Mouse (Mus musculus): ENCODE results near the gene Igsf21. TPM values are rescaled to one million over a fixed set of nuclear protein-coding genes. Genes with fewer than 3 reads are reported as not detected.

The Igsf21 gene
- polyA plus RNA-seq, 1 experiment from 2014 or later: 30.0 TPM

GRCm38 (mm10) chr4:140109626-140109948, 137.0 kb downstream of the Igsf21 start:
- Histone ChIP-seq H3K4me2 (ENCODE audit: low read length) (peak overlapping the region; percentile 33), H3K9ac (ENCODE audit: low read length) (no peak overlapping the region), H3K4me3 (ENCODE audit: low read depth, low read length) (no peak overlapping the region; the same call in 1 of the 2 replicates), H3K4me1 (ENCODE audit: control insufficient read depth, insufficient read depth, low read length) (peaks cover 15% of the 10 kb centered on the region), H3K27ac (ENCODE audit: low read depth, low read length) (0 out of 2 replicates have a peak overlapping the region, but pooled peaks have one; percentile 21), H3K27me3 (replicated peaks; ENCODE audit: control insufficient read depth, insufficient read depth, low read length) (no peaks in the 10 kb centered on the region), H3K36me3 (ENCODE audit: control insufficient read depth, insufficient read depth, low read length) (no peaks in the 10 kb centered on the region), H3K9me3 (replicated peaks; ENCODE audit: control insufficient read depth, low read length) (no peaks in the 10 kb centered on the region)
- WGBS: 34% methylated on average over 6 of the region's 6 CpGs
- DNase-seq (ENCODE audit: low spot score) (no peak), ATAC-seq (0 out of 2 replicates have a peak, but pooled peaks have one; percentile 14)

DNA sequence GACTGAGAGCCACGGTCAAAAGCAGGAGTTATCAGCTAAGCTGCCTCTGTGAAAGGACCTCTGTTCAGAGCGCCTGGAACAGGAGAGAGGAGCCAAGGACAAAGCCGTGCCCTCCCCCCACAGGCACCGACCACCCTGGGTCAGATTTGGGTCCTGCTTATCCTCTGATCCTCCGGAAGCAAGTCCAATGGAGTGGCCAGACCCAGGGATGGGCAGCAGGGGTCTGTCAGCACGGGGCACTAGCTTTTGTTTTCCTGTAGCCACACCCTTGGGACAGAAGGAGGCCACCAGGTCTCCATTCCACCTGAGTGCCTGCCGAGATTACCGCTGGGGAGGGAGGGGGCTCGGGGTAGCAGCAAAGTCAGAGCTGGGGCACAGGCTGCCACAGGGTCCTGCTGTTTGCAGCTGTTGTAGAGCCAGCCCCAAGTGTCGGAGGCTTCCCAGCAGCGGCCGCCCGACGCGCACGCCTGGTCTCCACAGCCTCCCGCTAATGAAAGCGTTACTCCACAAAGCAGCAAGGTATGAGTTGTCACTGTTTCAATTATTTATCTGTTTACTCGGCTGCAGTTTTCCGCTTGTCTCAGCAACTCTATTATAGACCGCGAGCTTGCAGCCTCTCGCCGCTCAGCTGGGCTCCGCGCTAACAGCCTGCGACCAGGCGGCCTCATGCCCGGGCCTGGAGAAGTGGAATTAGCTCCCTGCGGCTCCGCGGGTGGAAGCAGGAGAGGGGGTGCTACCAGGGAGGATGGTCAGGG, 137.5 kb downstream of the Igsf21 start:
- Histone ChIP-seq H3K27ac (ENCODE audit: low read depth, low read length) (peak overlapping the region; percentile 35; the same call in 1 of the 2 replicates), H3K36me3 (ENCODE audit: control insufficient read depth, insufficient read depth, low read length) (no peaks in the 10 kb centered on the region), H3K27me3 (replicated peaks; ENCODE audit: control insufficient read depth, insufficient read depth, low read length) (no peaks in the 10 kb centered on the region), H3K9ac (ENCODE audit: low read length) (no peak overlapping the region), H3K9me3 (replicated peaks; ENCODE audit: control insufficient read depth, low read length) (no peaks in the 10 kb centered on the region), H3K4me3 (ENCODE audit: low read depth, low read length) (no peak overlapping the region; the same call in 1 of the 2 replicates), H3K4me1 (ENCODE audit: control insufficient read depth, insufficient read depth, low read length) (peaks cover 20% of the 10 kb centered on the region), H3K4me2 (ENCODE audit: low read length) (peak overlapping the region; percentile 33)
- WGBS: 3% methylated on average over 32 of the region's 32 CpGs
- DNase-seq (ENCODE audit: low spot score) (peak; percentile 51), ATAC-seq (peak; percentile 29; the same call in 1 of the 2 replicates)

- Histone ChIP-seq H3K9ac (ENCODE audit: low read length) (no peak overlapping the region), H3K36me3 (ENCODE audit: control insufficient read depth, insufficient read depth, low read length) (no peaks in the 10 kb centered on the region), H3K27ac (ENCODE audit: low read depth, low read length) (no peak overlapping the region), H3K4me1 (ENCODE audit: control insufficient read depth, insufficient read depth, low read length) (peaks cover 32% of the 10 kb centered on the region), H3K4me2 (ENCODE audit: low read length) (no peak overlapping the region), H3K27me3 (replicated peaks; ENCODE audit: control insufficient read depth, insufficient read depth, low read length) (no peaks in the 10 kb centered on the region), H3K9me3 (replicated peaks; ENCODE audit: control insufficient read depth, low read length) (no peaks in the 10 kb centered on the region), H3K4me3 (ENCODE audit: low read depth, low read length) (no peak overlapping the region)
- ATAC-seq (no peak), DNase-seq (ENCODE audit: low spot score) (no peak)
- 83% methylated on average over 11 of the region's 12 CpGs for WGBS
These were observed 139.4 kb downstream of the Igsf21 start for GRCm38 (mm10) chr4:140107161-140107560.

DNA sequence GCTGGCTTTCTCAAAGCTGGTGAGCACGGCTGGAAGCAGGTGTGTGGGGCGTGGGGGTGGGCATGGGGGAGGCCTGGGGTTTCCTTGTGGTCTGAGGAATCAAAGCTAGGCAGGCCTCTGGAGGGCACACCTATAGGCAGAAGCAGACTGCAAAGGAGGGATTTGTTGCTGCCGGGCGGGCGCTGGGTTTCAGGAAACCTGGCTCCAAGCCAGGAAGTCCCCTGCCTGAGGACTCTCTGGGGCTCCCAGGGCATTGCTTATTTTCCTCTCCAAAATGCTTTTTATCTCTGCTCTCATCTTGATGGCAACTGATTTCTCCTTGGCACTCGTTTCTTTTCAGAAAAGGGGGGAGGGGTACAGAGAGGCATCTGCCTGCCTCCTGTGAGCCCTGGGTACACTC, 141.8 kb downstream of the Igsf21 start:
- ATAC-seq: 0 out of 2 replicates have a peak, but pooled peaks have one; percentile 24
- 5% methylated on average over 6 of the region's 6 CpGs for WGBS
- H3K27me3 ChIP-seq (replicated peaks; ENCODE audit: control insufficient read depth, insufficient read depth, low read length): no peaks in the 10 kb centered on the region
- no peaks in the 10 kb centered on the region for H3K36me3 ChIP-seq (ENCODE audit: control insufficient read depth, insufficient read depth, low read length)
- H3K27ac ChIP-seq (ENCODE audit: low read depth, low read length): peak overlapping the region; percentile 52
- no peak overlapping the region for H3K4me3 ChIP-seq (ENCODE audit: low read depth, low read length)
- no peak overlapping the region for H3K4me2 ChIP-seq (ENCODE audit: low read length)
- H3K9ac ChIP-seq (ENCODE audit: low read length): no peak overlapping the region; the same call in 1 of the 2 replicates
- peak; percentile 67 for DNase-seq (ENCODE audit: low spot score)
- peaks cover 32% of the 10 kb centered on the region for H3K4me1 ChIP-seq (ENCODE audit: control insufficient read depth, insufficient read depth, low read length)
- H3K9me3 ChIP-seq (replicated peaks; ENCODE audit: control insufficient read depth, low read length): no peaks in the 10 kb centered on the region

- ATAC-seq: peak; percentile 79
- H3K9me3 ChIP-seq (replicated peaks; ENCODE audit: control insufficient read depth, low read length): no peaks in the 10 kb centered on the region
- DNase-seq (ENCODE audit: low spot score): peak; percentile 85
- H3K27me3 ChIP-seq (replicated peaks; ENCODE audit: control insufficient read depth, insufficient read depth, low read length): no peaks in the 10 kb centered on the region
- peak overlapping the region; percentile 16; the same call in 1 of the 2 replicates for H3K4me3 ChIP-seq (ENCODE audit: low read depth, low read length)
- under 1% methylated on average over 28 of the region's 28 CpGs for WGBS
- peak overlapping the region; percentile 43 for H3K4me2 ChIP-seq (ENCODE audit: low read length)
- H3K36me3 ChIP-seq (ENCODE audit: control insufficient read depth, insufficient read depth, low read length): no peaks in the 10 kb centered on the region
- peaks cover 26% of the 10 kb centered on the region for H3K4me1 ChIP-seq (ENCODE audit: control insufficient read depth, insufficient read depth, low read length)
- no peak overlapping the region for H3K9ac ChIP-seq (ENCODE audit: low read length)
- H3K27ac ChIP-seq (ENCODE audit: low read depth, low read length): peak overlapping the region; percentile 78
These were observed 143.1 kb downstream of the Igsf21 start for GRCm38 (mm10) chr4:140103341-140104027.

GRCm38 (mm10) chr4:140102581-140103200, 143.9 kb downstream of the Igsf21 start:
- Histone ChIP-seq H3K27ac (ENCODE audit: low read depth, low read length) (peak overlapping the region; percentile 21; the same call in 1 of the 2 replicates), H3K9ac (ENCODE audit: low read length) (no peak overlapping the region), H3K4me2 (ENCODE audit: low read length) (peak overlapping the region; percentile 43; the same call in 1 of the 2 replicates), H3K36me3 (ENCODE audit: control insufficient read depth, insufficient read depth, low read length) (no peaks in the 10 kb centered on the region), H3K4me1 (ENCODE audit: control insufficient read depth, insufficient read depth, low read length) (peaks cover 26% of the 10 kb centered on the region), H3K9me3 (replicated peaks; ENCODE audit: control insufficient read depth, low read length) (no peaks in the 10 kb centered on the region), H3K27me3 (replicated peaks; ENCODE audit: control insufficient read depth, insufficient read depth, low read length) (no peaks in the 10 kb centered on the region), H3K4me3 (ENCODE audit: low read depth, low read length) (no peak overlapping the region)
- WGBS: 25% methylated on average over 11 of the region's 11 CpGs
- DNase-seq (ENCODE audit: low spot score) (no peak), ATAC-seq (no peak)

GRCm38 (mm10) chr4:140101106-140101505, 145.5 kb downstream of the Igsf21 start:
- no peak overlapping the region for H3K27ac ChIP-seq (ENCODE audit: low read depth, low read length)
- H3K36me3 ChIP-seq (ENCODE audit: control insufficient read depth, insufficient read depth, low read length): no peaks in the 10 kb centered on the region
- H3K27me3 ChIP-seq (replicated peaks; ENCODE audit: control insufficient read depth, insufficient read depth, low read length): no peaks in the 10 kb centered on the region
- DNase-seq (ENCODE audit: low spot score) (peak; percentile 70), ATAC-seq (no peak)
- H3K4me3 ChIP-seq (ENCODE audit: low read depth, low read length): no peak overlapping the region
- H3K9me3 ChIP-seq (replicated peaks; ENCODE audit: control insufficient read depth, low read length): no peaks in the 10 kb centered on the region
- H3K4me2 ChIP-seq (ENCODE audit: low read length): no peak overlapping the region
- H3K4me1 ChIP-seq (ENCODE audit: control insufficient read depth, insufficient read depth, low read length): peaks cover 26% of the 10 kb centered on the region
- WGBS: 64% methylated on average over 5 of the region's 5 CpGs
- no peak overlapping the region for H3K9ac ChIP-seq (ENCODE audit: low read length)

DNA sequence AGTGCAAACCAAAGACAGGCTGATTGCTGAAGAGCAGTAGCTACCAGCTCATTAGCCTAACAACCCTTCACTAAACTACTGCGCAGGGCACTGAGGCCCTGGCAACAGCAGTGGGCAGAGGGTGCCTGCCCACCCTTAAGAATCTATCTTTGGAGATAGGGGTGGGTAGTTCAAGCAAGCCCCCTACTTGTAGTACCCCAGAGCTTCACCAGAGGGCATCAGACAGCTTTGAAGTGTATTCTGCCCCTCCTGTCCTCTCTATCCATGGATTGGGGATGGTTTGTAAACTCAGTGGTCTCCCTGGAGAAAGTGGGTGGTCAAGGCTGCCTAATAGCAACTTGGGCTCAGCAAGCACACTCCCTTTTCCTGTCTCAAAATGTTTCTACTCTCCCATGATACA, 146.4 kb downstream of the Igsf21 start:
- Histone ChIP-seq H3K27ac (ENCODE audit: low read depth, low read length) (0 out of 2 replicates have a peak overlapping the region, but pooled peaks have one; percentile 15), H3K9me3 (replicated peaks; ENCODE audit: control insufficient read depth, low read length) (no peaks in the 10 kb centered on the region), H3K4me3 (ENCODE audit: low read depth, low read length) (no peak overlapping the region), H3K4me2 (ENCODE audit: low read length) (no peak overlapping the region), H3K9ac (ENCODE audit: low read length) (no peak overlapping the region), H3K4me1 (ENCODE audit: control insufficient read depth, insufficient read depth, low read length) (peaks cover 23% of the 10 kb centered on the region), H3K27me3 (replicated peaks; ENCODE audit: control insufficient read depth, insufficient read depth, low read length) (no peaks in the 10 kb centered on the region), H3K36me3 (ENCODE audit: control insufficient read depth, insufficient read depth, low read length) (no peaks in the 10 kb centered on the region)
- WGBS: 84% methylated on average over 1 of the region's 1 CpGs
- peak; percentile 62 for DNase-seq (ENCODE audit: low spot score)
- no peak for ATAC-seq
